ENCODE assay signal across 27 mouse cellular contexts in genomic region chr6:144560211-144560610, GRCm38 (mm10).
DNase-seq lines count a peak whose midpoint lies in the region; ATAC-seq lines count a peak whose summit lies in the region.
"Had no signal": no experiment of that assay in that cellular context is flagged by ENCODE, and none has a peak within 500 bp of the region (broad histone marks: within the 10 kb centered on the region; RNA-seq: fewer than 3 reads in every experiment).

No protein-coding gene starts in this region.

- H3K9ac ChIP-seq in embryonic facial prominence, embryonic 14.5 days (ENCODE audit: low read depth, low read length), result no peak overlapping the region
- H3K9ac ChIP-seq in hindbrain, embryonic 12.5 days, result no peak overlapping the region
- no peak overlapping the region for H3K9ac ChIP-seq in hindbrain, embryonic 14.5 days
- no peak overlapping the region for H3K9ac ChIP-seq in intestine, embryonic 15.5 days
- H3K9ac ChIP-seq: embryonic facial prominence, embryonic 12.5 days; forebrain, postnatal 0 days; limb, embryonic 12.5 days; liver, embryonic 15.5 days; lung, embryonic 14.5 days; midbrain, embryonic 12.5 days had no signal

- no peak overlapping the region for H3K4me3 ChIP-seq in embryonic facial prominence, embryonic 14.5 days (ENCODE audit: low read depth, low read length)
- H3K4me3 ChIP-seq in embryonic facial prominence, embryonic 10.5 days, result no peak overlapping the region
- no peak overlapping the region for H3K4me3 ChIP-seq in hindbrain, embryonic 12.5 days
- H3K4me3 ChIP-seq in hindbrain, embryonic 14.5 days (replicated peaks; ENCODE audit: low read length), result no peak overlapping the region
- no peak overlapping the region for H3K4me3 ChIP-seq in intestine, embryonic 15.5 days (replicated peaks)
- H3K4me3 ChIP-seq: embryonic facial prominence, embryonic 12.5 days; left cerebral cortex, adult 2 months; limb, embryonic 12.5 days; liver, embryonic 15.5 days; midbrain, embryonic 12.5 days had no signal

- H3K4me2 ChIP-seq in embryonic facial prominence, embryonic 14.5 days (ENCODE audit: low read depth, low read length), result no peak overlapping the region
- H3K4me2 ChIP-seq in hindbrain, embryonic 12.5 days (replicated peaks), result no peak overlapping the region
- H3K4me2 ChIP-seq in hindbrain, embryonic 14.5 days (replicated peaks), result no peak overlapping the region
- H3K4me2 ChIP-seq in intestine, embryonic 15.5 days (replicated peaks), result no peak overlapping the region
- H3K4me2 ChIP-seq: embryonic facial prominence, embryonic 12.5 days; limb, embryonic 12.5 days; liver, embryonic 15.5 days; lung, embryonic 14.5 days; midbrain, embryonic 12.5 days had no signal

- WGBS in embryonic facial prominence, embryonic 14.5 days, result 63% methylated on average over 3 of the region's 3 CpGs
- WGBS in embryonic facial prominence, embryonic 10.5 days, result 45% methylated on average over 3 of the region's 3 CpGs
- WGBS in hindbrain, embryonic 12.5 days, result 24% methylated on average over 3 of the region's 3 CpGs
- WGBS in hindbrain, embryonic 14.5 days, result 19% methylated on average over 3 of the region's 3 CpGs
- WGBS in intestine, embryonic 15.5 days, result 74% methylated on average over 3 of the region's 3 CpGs

- no peak overlapping the region for H3K27ac ChIP-seq in embryonic facial prominence, embryonic 14.5 days (replicated peaks; ENCODE audit: low read depth, low read length)
- H3K27ac ChIP-seq in embryonic facial prominence, embryonic 10.5 days (replicated peaks), result no peak overlapping the region
- H3K27ac ChIP-seq in hindbrain, embryonic 12.5 days, result no peak overlapping the region
- H3K27ac ChIP-seq in hindbrain, embryonic 14.5 days, result no peak overlapping the region
- no peak overlapping the region for H3K27ac ChIP-seq in intestine, embryonic 15.5 days
- H3K27ac ChIP-seq: embryonic facial prominence, embryonic 12.5 days; left cerebral cortex, adult 2 months; limb, embryonic 12.5 days; liver, embryonic 15.5 days; midbrain, embryonic 12.5 days; stomach, postnatal 0 days had no signal

- H3K4me1 ChIP-seq in embryonic facial prominence, embryonic 14.5 days (ENCODE audit: control insufficient read depth, insufficient read depth, low read length), result no peaks in the 10 kb centered on the region
- 0 out of 2 replicates have a peak, but pooled peaks cover 3% of the 10 kb centered on the region for H3K4me1 ChIP-seq in embryonic facial prominence, embryonic 10.5 days
- peaks cover 6% of the 10 kb centered on the region; the same call in 1 of the 2 replicates for H3K4me1 ChIP-seq in hindbrain, embryonic 12.5 days
- no peaks in the 10 kb centered on the region for H3K4me1 ChIP-seq in hindbrain, embryonic 14.5 days (replicated peaks; ENCODE audit: control insufficient read depth, insufficient read depth, low read length)
- no peaks in the 10 kb centered on the region for H3K4me1 ChIP-seq in intestine, embryonic 15.5 days (replicated peaks)
- H3K4me1 ChIP-seq: embryonic facial prominence, embryonic 12.5 days; liver, embryonic 15.5 days had no signal

- H3K27me3 ChIP-seq in embryonic facial prominence, embryonic 14.5 days (replicated peaks; ENCODE audit: control insufficient read depth, insufficient read depth, low read length), result no peaks in the 10 kb centered on the region
- H3K27me3 ChIP-seq in embryonic facial prominence, embryonic 10.5 days (replicated peaks; ENCODE audit: low read depth, poor library complexity, severe bottlenecking), result no peaks in the 10 kb centered on the region
- H3K27me3 ChIP-seq in hindbrain, embryonic 12.5 days, result no peaks in the 10 kb centered on the region
- no peaks in the 10 kb centered on the region for H3K27me3 ChIP-seq in hindbrain, embryonic 14.5 days (ENCODE audit: control insufficient read depth, insufficient read depth, low read length)
- H3K27me3 ChIP-seq in intestine, embryonic 15.5 days (replicated peaks), result no peaks in the 10 kb centered on the region
- H3K27me3 ChIP-seq: CH12.LX; embryonic facial prominence, embryonic 12.5 days; limb, embryonic 12.5 days; liver, embryonic 15.5 days; midbrain, embryonic 12.5 days had no signal

- peaks cover 7% of the 10 kb centered on the region; the same call in 1 of the 2 replicates for H3K9me3 ChIP-seq in embryonic facial prominence, embryonic 14.5 days (ENCODE audit: control insufficient read depth, low read length)
- peaks cover 6% of the 10 kb centered on the region; the same call in 1 of the 2 replicates for H3K9me3 ChIP-seq in embryonic facial prominence, embryonic 10.5 days
- peaks cover 6% of the 10 kb centered on the region; the same call in 1 of the 2 replicates for H3K9me3 ChIP-seq in hindbrain, embryonic 12.5 days (replicated peaks)
- 0 out of 2 replicates have a peak, but pooled peaks cover 7% of the 10 kb centered on the region for H3K9me3 ChIP-seq in hindbrain, embryonic 14.5 days (ENCODE audit: control insufficient read depth, low read length)
- no peaks in the 10 kb centered on the region for H3K9me3 ChIP-seq in intestine, embryonic 15.5 days
- H3K9me3 ChIP-seq: liver, embryonic 15.5 days had no signal

- no peak for ATAC-seq in embryonic facial prominence, embryonic 14.5 days (ENCODE audit: low read depth)
- ATAC-seq in hindbrain, embryonic 12.5 days (ENCODE audit: low FRiP score), result peak; percentile 40; the same call in 1 of the 2 replicates
- ATAC-seq in hindbrain, embryonic 14.5 days (ENCODE audit: low FRiP score), result no peak
- no peak for ATAC-seq in intestine, embryonic 15.5 days
- ATAC-seq: forebrain, postnatal 0 days; intestine, postnatal 0 days had no signal

- peak; percentile 10 for DNase-seq in embryonic facial prominence, embryonic 14.5 days (ENCODE audit: low spot score)
- DNase-seq in embryonic facial prominence, embryonic 10.5 days (ENCODE audit: low spot score), result no peak
- DNase-seq in hindbrain, embryonic 14.5 days (ENCODE audit: low spot score), result no peak
- peak; percentile 75 for DNase-seq in embryo, embryonic 10.5 days (ENCODE audit: low spot score)
- DNase-seq in retina, embryonic 14.5 days (ENCODE audit: low spot score), result peak; percentile 72
- no peak for DNase-seq in layer of hippocampus, adult 8-10 months (ENCODE audit: low spot score in 2 of 2)
- DNase-seq: adrenal gland, postnatal 10 days; cerebellum, adult 8-10 months; forebrain, postnatal 0 days; gastrocnemius, postnatal 10 days; kidney, adult 9 months; kidney, postnatal 14 days; lung, embryonic 14.5 days; lung, postnatal 14 days; right cerebral cortex, postnatal 4 days; thymus, adult 18-20 months; thymus, postnatal 36 days had no signal

- H3K36me3 ChIP-seq in embryonic facial prominence, embryonic 14.5 days (ENCODE audit: control insufficient read depth, insufficient read depth, low read length), result no peaks in the 10 kb centered on the region
- H3K36me3 ChIP-seq in embryonic facial prominence, embryonic 10.5 days (replicated peaks), result no peaks in the 10 kb centered on the region
- H3K36me3 ChIP-seq in hindbrain, embryonic 12.5 days, result no peaks in the 10 kb centered on the region
- no peaks in the 10 kb centered on the region for H3K36me3 ChIP-seq in hindbrain, embryonic 14.5 days (replicated peaks; ENCODE audit: control insufficient read depth, insufficient read depth)
- H3K36me3 ChIP-seq in intestine, embryonic 15.5 days, result no peaks in the 10 kb centered on the region
- H3K36me3 ChIP-seq: embryonic facial prominence, embryonic 12.5 days; limb, embryonic 12.5 days; liver, embryonic 15.5 days; midbrain, embryonic 12.5 days had no signal

Comparison
In these comparisons a context has a peak if more than half of its experiments do, and no peak if none do; other contexts are left out.
1. DNase-seq: peak in embryonic facial prominence, embryonic 14.5 days (single experiment), embryo, embryonic 10.5 days (single experiment) and retina, embryonic 14.5 days (single experiment); none in embryonic facial prominence, embryonic 10.5 days (single experiment), hindbrain, embryonic 14.5 days (single experiment) and layer of hippocampus, adult 8-10 months (0 of 2).